22 mouse cellular contexts compared by ENCODE assay signal in genomic region chr7:123248166-123248565, GRCm38 (mm10). TPM values are rescaled to one million over a fixed set of nuclear protein-coding genes. Genes with fewer than 3 reads are reported as not detected.
A peak's percentile ranks its signal among the peaks of the same experiment; 100 is the strongest.
DNase-seq lines count a peak whose midpoint lies in the region; ATAC-seq and TF ChIP-seq lines count a peak whose summit lies in the region.
"Had no signal": no experiment of that assay in that cellular context is flagged by ENCODE, and none has a peak within 500 bp of the region (broad histone marks: within the 10 kb centered on the region; RNA-seq: fewer than 3 reads in every experiment).

No protein-coding gene starts in this region.

- 27% methylated on average over 2 of the region's 2 CpGs for WGBS in kidney, adult 2 months

- no peaks in the 10 kb centered on the region for H3K36me3 ChIP-seq in kidney, adult 2 months (ENCODE audit: control insufficient read depth, insufficient read depth, low read length)
- no peaks in the 10 kb centered on the region for H3K36me3 ChIP-seq in ES-Bruce4 (ENCODE audit: control insufficient read depth, insufficient read depth, low read length, poor library complexity, severe bottlenecking)
- H3K36me3 ChIP-seq: embryonic facial prominence, embryonic 10.5 days; embryonic facial prominence, embryonic 12.5 days; forebrain, embryonic 15.5 days had no signal

- no peak overlapping the region for H3K9ac ChIP-seq in ES-Bruce4 (ENCODE audit: low read depth, poor library complexity, severe bottlenecking)
- H3K9ac ChIP-seq: embryonic facial prominence, embryonic 12.5 days; forebrain, embryonic 13.5 days; forebrain, embryonic 15.5 days; forebrain, postnatal 0 days had no signal

- ATAC-seq in inflammation-experienced regulatory T-cells, adult 6 months = no peak
- ATAC-seq: CD4-positive, CD25-positive, alpha-beta regulatory T cell, adult 4 months; forebrain, embryonic 13.5 days; forebrain, embryonic 15.5 days; forebrain, postnatal 0 days had no signal

- peak; percentile 73; the same call in 1 of the 2 replicates for TF ChIP-seq EP300 in ES-Bruce4 (IDR thresholded peaks at IDR 0.05; ENCODE audit: insufficient read depth, low read depth, low read length)

- TF ChIP-seq CTCF in kidney, adult 2 months (conservative IDR thresholded peaks at IDR 0.05; ENCODE audit: insufficient read depth, insufficient read length, low read depth, low read length) = no peak
- no peak for TF ChIP-seq CTCF in ES-Bruce4 (IDR thresholded peaks at IDR 0.05; ENCODE audit: low read depth, low read length)

- no peaks in the 10 kb centered on the region for H3K9me3 ChIP-seq in ES-Bruce4 (replicated peaks; ENCODE audit: control insufficient read depth, insufficient read depth, low read length, poor library complexity, severe bottlenecking)
- H3K9me3 ChIP-seq: embryonic facial prominence, embryonic 10.5 days; embryonic facial prominence, embryonic 12.5 days; forebrain, embryonic 13.5 days; forebrain, embryonic 15.5 days had no signal

- DNase-seq in kidney, adult 2 months = peak; percentile 9
- no peak for DNase-seq in kidney, adult 9 months
- DNase-seq in adrenal gland, adult 18-20 months (ENCODE audit: low spot score in 2 of 2) = no peak
- DNase-seq: adrenal gland, adult 8-10 months; adrenal gland, postnatal 14 days; adrenal gland, postnatal 36 days; B cell, adult 2 months; cerebellum, adult 11-12 months; cerebellum, adult 2 months; cerebellum, adult 9-10 months; cerebellum, postnatal 10 days; cerebellum, postnatal 25 days; forebrain, postnatal 0 days had no signal

- no peak overlapping the region for H3K27ac ChIP-seq in kidney, adult 2 months (ENCODE audit: insufficient read depth, low read depth, low read length)
- H3K27ac ChIP-seq in ES-Bruce4 (ENCODE audit: insufficient read depth, low read length) = 0 out of 2 replicates have a peak overlapping the region, but pooled peaks have one; percentile 7
- H3K27ac ChIP-seq: embryonic facial prominence, embryonic 10.5 days; embryonic facial prominence, embryonic 12.5 days; forebrain, embryonic 13.5 days; forebrain, embryonic 15.5 days had no signal

- no peak for TF ChIP-seq POLR2A in kidney, adult 2 months (IDR thresholded peaks at IDR 0.05; ENCODE audit: low read depth, low read length)
- TF ChIP-seq POLR2A in ES-Bruce4 (IDR thresholded peaks at IDR 0.05; ENCODE audit: insufficient read depth, low read length) = no peak

- no peaks in the 10 kb centered on the region for H3K27me3 ChIP-seq in kidney, adult 2 months (replicated peaks; ENCODE audit: control insufficient read depth, insufficient read depth, low read length)
- H3K27me3 ChIP-seq in ES-Bruce4 (ENCODE audit: control insufficient read depth, insufficient read depth, low read length, poor library complexity, severe bottlenecking) = no peaks in the 10 kb centered on the region
- H3K27me3 ChIP-seq: embryonic facial prominence, embryonic 12.5 days; forebrain, embryonic 13.5 days; forebrain, embryonic 15.5 days had no signal

- H3K4me3 ChIP-seq in kidney, adult 2 months (ENCODE audit: insufficient read depth, low read depth, low read length) = no peak overlapping the region
- H3K4me3 ChIP-seq in ES-Bruce4 (ENCODE audit: low read depth, low read length) = no peak overlapping the region
- H3K4me3 ChIP-seq: embryonic facial prominence, embryonic 10.5 days; embryonic facial prominence, embryonic 12.5 days; forebrain, embryonic 13.5 days; forebrain, embryonic 15.5 days had no signal

- H3K4me1 ChIP-seq in kidney, adult 2 months (ENCODE audit: control insufficient read depth, insufficient read depth, low read length) = no peaks in the 10 kb centered on the region
- H3K4me1 ChIP-seq in ES-Bruce4 (ENCODE audit: control insufficient read depth, insufficient read depth, low read length) = peaks cover 8% of the 10 kb centered on the region
- H3K4me1 ChIP-seq: embryonic facial prominence, embryonic 10.5 days; embryonic facial prominence, embryonic 12.5 days; forebrain, embryonic 15.5 days had no signal

RNA-seq across cellular contexts. Expression of gene Slc5a11, which starts 33.6 kb away (rescaled TPM):
- 107 and 133 TPM in 2 replicates for polyA plus RNA-seq in kidney, adult 2 months (2012; rRNA removed)
- polyA plus RNA-seq in ES-Bruce4 (2011; ENCODE audit: insufficient read depth, insufficient read length, low read depth, missing spikeins) = 2.3 TPM in 2 replicates
- not detected for total RNA-seq in adrenal gland, adult 18-20 months (2021)
- polyA plus RNA-seq in inflammation-experienced regulatory T-cells, adult 6 months (2017; shearing (Covaris generic)) = 1 to 10 TPM in 1 of 3 experiments, under 1 TPM in 2; 0.27 to 1.9 (median 0.60) TPM
- total RNA-seq: adrenal gland, postnatal 14 days; adrenal gland, postnatal 36 days; MEL had no signal
- polyA plus RNA-seq: forebrain, embryonic 11.5 days; forebrain, embryonic 13.5 days had no signal

Comparison
In these comparisons a context has a peak if more than half of its experiments do, and no peak if none do; other contexts are left out.
1. RNA of gene Slc5a11, which starts 33.6 kb away (polyA plus RNA-seq): 107 to 133 TPM in kidney, adult 2 months; 2.3 TPM in ES-Bruce4 and 0.27 to 1.9 TPM in inflammation-experienced regulatory T-cells, adult 6 months; every median in the first group is over 10 times any median in the second.